Mouse (Mus musculus): Measurements from ENCODE around the gene Gm20458. TPM values are rescaled to one million over a fixed set of nuclear protein-coding genes. Genes with fewer than 3 reads are reported as not detected.

Gm20458 gene
- total RNA-seq, 1 experiment from 2014 or later: not detected

DNA sequence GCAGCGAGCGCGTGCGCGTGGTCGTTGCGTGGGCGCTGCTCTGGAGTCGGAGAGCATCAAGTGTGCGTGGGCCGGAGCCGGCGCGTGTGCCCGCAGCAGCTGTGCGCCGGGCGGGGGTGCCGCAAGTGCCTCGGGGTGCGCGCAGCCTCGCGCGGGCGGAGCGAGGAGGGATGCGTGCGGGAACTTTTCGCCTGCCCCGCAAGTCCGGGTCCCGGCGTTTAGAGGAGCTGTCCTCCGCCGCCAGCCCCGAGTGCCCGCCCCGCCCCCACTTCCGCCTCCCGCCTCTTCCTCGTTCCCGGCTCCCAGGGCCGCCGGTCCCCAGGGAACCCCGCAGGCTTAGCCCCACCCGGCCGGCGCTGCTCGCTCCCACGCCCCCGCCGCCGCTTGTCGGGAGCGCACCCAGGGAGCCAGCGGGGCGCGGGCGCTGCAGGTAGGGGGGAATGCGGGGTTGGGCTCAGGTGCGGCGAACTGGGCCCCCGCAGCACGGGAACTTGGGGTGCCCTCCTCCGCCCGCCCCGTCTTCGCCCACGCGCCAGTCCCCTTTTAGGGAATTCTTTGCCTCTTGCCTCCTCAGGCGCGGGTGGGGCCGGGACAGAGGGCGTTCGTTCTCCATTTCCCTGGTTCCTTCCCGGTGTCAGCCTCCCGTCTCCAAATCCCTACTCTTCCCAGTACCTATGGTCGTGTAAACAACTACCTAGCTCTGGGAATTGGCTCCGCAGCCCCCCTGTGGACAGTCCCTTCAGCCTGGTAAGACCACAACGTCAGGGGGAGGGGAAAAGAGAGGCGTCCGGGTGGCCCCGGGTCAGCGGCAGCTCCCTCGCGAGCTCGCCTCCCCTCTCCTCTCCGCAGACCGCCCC, 25.7 kb downstream of the Gm20458 start:
- no peak for ATAC-seq (replicated peaks; ENCODE audit: insufficient number of reproducible peaks, low FRiP score, low TSS enrichment, poor library complexity, severe bottlenecking)

DNA sequence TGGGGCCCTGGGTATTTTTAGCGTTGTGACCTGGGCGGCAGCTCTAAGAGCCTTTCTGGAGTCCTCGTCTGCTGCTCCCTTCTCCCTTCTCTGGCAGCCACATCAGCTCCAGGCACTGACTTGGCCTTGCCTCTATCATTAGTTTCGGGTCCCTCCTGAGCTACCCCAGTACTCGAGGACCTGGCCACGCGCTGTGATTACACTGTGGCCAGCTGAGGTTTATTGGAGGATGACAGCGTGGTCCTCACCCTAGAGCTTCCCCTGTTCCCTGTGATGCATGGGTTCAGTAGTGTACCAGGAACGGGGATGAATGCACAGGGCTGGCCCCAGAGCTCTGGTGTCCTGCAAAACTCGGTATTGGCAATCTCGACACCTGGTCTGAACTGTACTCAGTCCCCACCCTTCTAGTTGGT, 26.4 kb downstream of the Gm20458 start:
- no peak for ATAC-seq (replicated peaks; ENCODE audit: insufficient number of reproducible peaks, low FRiP score, low TSS enrichment, poor library complexity, severe bottlenecking)

DNA sequence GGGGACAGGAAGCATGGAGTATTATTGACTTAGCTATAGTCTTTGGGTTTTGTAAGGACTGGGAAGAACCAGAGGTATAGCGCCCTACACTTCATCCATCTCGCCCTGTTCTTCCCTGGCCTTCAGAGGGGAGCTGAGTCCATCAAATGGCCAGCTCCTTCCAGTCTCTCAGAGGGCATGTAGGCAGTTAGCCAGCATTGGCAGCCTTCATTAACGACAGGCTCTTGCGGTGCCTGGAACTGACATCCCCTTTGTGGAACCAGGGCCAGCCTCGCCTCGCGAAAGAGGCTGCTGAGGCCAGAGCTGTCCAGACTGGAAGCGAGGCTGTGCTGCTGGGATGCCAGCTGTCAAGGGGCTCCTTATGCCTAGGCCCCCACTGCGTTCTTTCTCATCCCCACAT, 27.0 kb downstream of the Gm20458 start:
- no peak for ATAC-seq (replicated peaks; ENCODE audit: insufficient number of reproducible peaks, low FRiP score, low TSS enrichment, poor library complexity, severe bottlenecking)

DNA sequence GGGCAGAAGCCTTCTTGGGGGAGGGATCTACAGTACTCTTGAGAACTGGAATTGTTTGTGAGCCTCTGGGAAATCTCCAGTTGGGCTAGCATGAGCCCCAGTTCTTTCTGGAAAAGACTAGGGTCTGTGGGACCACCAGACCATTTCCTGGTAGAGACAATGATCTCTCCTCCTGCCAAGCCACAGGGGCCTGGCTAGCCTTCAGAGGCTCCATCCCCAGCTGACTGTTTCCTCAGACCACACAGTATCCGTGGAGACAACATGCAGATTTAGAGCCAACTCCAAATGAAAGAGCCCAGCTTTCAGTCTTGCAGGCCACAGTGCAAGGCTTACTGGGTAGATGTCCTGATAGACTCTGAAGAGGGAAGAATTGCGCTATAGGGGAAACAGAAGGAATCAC, 33.4 kb downstream of the Gm20458 start:
- no peak for ATAC-seq (replicated peaks; ENCODE audit: insufficient number of reproducible peaks, low FRiP score, low TSS enrichment, poor library complexity, severe bottlenecking)

DNA sequence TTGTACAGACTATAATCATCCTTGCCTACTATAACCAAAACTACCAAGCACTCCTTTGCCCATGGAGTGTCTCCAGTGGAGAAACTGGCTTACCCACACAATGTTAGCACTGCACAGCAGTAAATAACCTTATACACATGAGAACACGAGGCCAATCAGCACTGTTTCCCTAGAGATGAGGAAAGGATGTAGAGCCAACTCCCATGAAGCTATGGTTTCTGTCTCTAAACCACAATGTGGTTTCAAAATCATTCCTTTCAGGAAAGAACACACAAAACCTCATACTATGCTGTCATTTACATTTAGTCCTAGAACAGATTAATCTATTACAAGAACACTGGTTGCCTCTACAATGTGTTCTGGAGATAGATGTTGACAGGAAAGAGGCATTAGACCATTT, 35.6 kb downstream of the Gm20458 start:
- ATAC-seq (replicated peaks; ENCODE audit: insufficient number of reproducible peaks, low FRiP score, low TSS enrichment, poor library complexity, severe bottlenecking): no peak

DNA sequence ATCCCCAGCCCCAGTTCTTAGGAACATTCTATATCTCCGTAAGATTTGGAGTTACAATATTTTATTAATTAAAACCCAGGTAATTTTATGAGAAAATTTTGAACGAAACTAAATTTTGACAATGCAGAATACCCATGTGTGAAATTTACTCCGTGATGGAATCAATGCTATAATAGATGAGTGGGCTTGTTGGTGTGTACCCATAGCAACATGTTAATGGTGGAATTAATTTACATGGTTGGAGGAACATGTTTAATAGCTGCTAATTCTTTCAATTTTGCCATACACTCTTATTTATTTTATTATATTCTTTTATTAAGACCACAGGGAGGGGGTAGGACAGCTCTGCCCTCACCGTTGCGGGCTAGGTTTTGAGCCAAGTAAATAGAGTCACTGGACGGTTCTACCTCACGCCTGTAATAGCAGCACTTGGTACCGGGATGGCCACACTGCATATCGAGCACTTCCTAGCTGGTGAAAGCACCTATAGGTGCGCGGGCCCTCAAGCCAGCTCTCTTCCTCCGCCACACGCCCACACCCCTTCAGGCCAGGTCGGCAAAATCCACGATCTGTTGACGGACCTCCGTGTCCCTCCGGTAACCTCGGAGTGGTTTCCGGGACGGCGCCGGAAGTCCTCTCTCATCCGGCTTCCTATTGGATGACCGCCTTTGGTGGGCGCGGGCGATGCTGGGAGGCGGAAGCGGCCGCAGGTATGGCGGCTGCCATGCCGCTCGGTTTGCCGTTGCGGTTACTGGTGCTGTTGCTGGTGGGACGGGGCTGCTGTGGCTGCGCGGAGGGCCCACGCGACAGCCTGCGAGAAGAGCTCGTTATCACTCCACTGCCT, 36.3 kb downstream of the Gm20458 start, which contains the start of gene Pigt:
TSS of gene Pigt (plus strand) at position 674 of the 844 bp plus-strand sequence.
- ATAC-seq (replicated peaks; ENCODE audit: insufficient number of reproducible peaks, low FRiP score, low TSS enrichment, poor library complexity, severe bottlenecking): peak; percentile 98

DNA sequence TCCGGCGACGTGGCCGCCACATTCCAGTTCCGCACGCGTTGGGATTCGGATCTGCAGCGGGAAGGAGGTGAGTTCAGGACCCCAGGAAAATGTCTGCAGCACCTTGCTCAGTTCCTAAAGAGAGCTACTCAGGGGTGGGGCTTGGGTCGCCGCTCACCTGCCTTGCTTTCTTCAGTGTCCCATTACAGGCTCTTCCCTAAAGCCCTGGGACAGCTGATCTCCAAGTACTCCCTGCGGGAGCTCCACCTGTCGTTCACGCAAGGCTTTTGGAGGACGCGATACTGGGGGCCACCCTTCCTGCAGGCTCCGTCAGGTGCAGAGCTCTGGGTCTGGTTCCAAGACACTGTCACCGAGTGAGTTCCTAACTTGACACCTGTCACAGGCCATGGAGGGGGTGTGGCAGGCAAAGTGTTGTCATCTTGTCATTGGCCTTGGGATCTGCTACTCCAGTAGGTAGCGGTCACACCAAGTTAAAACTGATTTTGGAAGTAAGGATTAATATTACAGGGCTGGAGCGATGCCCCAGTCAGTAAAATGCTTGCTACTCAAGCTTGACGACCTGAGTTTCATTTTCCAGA, 37.0 kb downstream of the Gm20458 start:
- no peak for ATAC-seq (replicated peaks; ENCODE audit: insufficient number of reproducible peaks, low FRiP score, low TSS enrichment, poor library complexity, severe bottlenecking)

DNA sequence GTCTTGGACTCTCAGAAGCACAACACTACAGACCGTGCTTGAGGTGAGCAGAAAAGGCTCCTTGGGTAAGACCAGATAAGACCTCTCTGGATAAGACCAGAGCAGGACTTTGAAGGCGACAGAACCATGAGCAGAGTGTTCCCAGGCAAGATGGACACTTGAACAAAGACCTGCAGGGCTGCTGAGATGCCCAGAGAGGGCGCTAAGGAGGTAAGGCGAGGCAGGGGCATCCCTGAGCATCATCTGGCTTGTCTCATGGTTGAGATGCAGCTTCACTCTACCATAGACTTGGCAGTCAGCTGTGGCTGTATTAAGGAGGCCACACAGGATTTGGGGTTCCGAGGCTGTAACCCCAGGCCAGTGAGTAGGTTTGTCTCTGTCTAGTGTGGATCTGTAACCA, 38.5 kb downstream of the Gm20458 start:
- ATAC-seq (replicated peaks; ENCODE audit: insufficient number of reproducible peaks, low FRiP score, low TSS enrichment, poor library complexity, severe bottlenecking): no peak

DNA sequence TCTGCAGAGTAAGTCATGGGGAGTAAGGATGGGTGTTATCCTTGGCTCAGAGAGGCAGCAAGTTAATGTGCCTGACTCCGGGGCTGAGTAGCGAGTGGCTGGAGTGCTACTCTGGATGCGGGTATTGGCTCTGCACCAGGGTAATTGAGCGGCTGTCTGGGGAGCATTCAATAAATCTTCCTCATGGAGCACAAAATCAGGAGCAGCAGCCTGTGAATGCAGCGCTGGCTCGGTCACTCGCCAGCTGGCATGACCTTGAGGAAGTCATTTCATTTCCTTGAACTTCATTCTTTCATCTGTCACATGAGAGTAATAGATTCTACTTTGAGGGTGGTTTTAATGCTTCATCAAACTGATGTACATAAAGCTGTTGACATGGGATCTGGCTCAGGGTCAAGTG, 39.7 kb downstream of the Gm20458 start:
- no peak for ATAC-seq (replicated peaks; ENCODE audit: insufficient number of reproducible peaks, low FRiP score, low TSS enrichment, poor library complexity, severe bottlenecking)

DNA sequence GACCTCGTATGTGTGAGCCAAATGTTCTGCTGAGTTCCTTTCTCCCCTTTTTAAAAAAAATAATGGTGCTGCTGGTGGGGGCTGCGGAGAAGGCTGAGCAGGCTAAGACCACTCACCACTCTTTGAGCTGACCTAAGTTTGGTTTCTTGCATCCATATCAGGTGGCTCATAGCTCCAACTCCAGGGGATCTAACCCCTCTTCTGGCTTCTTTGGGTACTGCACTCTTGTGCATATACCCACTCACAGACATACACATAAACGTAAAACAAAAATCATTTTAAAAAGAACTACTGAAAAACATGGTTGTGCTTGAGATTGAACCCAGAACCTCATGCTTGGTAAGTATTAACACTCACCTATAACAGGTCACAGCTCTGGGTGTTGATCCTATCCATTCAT, 44.2 kb downstream of the Gm20458 start:
- ATAC-seq (replicated peaks; ENCODE audit: insufficient number of reproducible peaks, low FRiP score, low TSS enrichment, poor library complexity, severe bottlenecking): no peak

DNA sequence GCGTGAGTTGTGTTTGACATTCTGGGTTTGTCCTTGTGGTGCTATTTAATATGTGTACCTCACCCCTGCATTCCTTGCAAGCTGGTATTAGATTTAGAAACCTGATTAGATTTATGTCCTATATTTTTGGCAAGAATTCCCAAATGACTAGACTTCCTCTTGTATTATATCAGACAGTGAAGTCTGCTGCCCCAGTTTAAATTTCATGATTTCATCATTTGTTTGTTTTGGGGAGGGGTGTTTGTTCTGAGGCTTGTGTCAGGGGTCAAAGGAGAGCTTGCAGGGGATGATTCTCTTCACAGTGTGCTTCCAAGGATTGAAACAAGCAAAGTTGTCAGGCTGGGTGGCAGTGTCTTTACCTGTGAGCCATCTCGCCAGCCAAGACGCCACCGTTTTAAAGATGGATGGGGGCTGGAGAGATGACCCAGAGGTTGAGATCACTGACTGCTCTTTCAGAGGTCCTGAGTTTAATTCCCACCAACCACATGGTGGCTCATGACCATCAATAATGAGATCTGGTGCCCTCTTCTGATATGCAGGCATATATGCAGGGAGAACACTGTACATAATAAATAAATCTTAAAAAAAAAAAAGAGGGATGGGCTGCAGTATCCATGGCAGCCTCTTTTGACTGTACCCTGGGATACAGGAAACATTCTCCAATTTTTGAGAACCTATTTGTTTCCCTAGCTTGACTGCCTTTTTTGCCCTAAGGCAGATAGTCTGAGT, 45.0 kb downstream of the Gm20458 start:
- no peak for ATAC-seq (replicated peaks; ENCODE audit: insufficient number of reproducible peaks, low FRiP score, low TSS enrichment, poor library complexity, severe bottlenecking)

DNA sequence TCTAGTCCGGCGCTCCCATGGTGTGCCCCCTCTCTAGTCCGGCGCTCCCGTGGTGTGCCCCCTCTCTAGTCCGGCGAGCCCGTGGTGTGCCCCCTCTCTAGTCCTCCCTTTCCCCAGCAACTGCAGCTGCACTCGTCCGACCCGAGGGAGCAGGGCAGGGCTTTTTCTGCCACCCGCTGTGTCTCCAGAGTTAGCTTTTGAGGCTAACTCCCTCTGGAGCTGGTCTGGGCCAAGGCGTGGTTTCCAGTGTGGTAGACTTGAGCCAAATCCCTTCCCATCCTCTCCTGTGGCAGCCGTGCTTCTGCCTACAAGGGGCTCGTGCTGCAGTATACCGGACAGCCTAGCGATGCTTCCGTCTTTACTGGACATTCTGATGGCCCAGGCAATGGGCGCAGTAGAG, 47.0 kb downstream of the Gm20458 start:
- ATAC-seq (replicated peaks; ENCODE audit: insufficient number of reproducible peaks, low FRiP score, low TSS enrichment, poor library complexity, severe bottlenecking): no peak

DNA sequence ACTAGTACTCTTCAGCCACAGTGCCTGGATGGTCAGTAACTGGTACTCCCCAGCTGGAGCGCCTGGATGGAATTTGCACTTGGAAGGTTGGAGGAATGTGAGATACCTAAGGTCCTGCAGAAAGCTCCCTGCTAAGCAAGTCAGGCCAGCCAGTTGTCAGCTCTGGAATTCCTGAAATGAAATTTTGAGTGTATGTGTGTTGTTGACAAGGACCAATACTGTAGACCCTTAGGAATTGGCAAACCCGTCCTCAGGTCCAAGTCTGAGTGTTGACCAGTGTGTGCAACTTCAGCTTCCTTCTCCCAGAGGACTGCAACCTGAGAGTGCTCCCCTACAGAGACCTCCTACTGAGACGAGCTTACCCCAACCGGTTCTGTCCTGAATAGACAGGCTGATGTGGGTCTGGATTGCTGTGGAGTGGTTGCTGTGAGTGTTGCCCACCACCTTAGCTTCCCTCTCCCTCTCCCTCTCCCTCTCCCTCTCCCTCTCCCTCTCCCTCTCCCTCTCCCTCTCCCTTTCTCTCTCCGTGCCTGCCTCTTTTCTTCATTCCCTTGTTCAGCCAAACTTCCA, 49.9 kb downstream of the Gm20458 start:
- no peak for ATAC-seq (replicated peaks; ENCODE audit: insufficient number of reproducible peaks, low FRiP score, low TSS enrichment, poor library complexity, severe bottlenecking)

DNA sequence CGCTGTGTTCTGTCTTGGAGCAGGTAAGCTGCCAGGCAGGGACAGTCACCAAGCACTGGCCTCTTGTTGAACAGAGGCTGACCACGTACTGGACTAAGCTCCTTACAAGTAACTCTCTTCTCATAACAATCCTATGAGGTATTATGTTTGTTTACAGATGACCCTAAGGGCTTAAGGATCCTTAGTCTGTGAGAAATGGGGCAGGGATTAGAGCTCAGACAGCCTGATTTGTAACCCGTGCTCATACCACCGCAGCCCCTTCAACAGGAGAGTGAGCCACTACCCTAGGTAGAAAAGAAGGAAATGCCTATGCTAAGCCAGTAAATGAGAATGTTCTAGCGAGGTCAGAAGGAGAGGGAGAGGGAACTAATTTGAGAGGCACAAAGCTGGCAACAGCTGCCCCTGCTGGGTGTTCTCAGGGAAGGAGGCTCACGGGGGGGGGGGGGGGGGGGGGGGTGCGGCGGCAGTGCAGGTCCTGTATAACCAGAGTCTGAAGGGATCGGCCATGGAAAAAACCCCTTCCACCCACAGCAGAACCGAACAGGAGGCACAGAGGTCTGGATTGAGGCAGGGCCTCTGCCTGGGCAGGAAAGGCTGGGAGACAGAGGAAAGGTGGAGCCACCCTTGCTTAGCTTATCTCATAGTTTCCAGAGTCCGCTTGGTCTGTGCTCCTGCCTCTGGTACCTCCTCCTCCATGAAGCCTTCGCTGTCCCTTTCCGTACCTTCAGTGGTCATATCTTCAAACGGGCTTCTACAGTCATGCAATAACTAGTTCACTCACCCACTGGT, 51.5 kb downstream of the Gm20458 start:
- no peak for ATAC-seq (replicated peaks; ENCODE audit: insufficient number of reproducible peaks, low FRiP score, low TSS enrichment, poor library complexity, severe bottlenecking)

DNA sequence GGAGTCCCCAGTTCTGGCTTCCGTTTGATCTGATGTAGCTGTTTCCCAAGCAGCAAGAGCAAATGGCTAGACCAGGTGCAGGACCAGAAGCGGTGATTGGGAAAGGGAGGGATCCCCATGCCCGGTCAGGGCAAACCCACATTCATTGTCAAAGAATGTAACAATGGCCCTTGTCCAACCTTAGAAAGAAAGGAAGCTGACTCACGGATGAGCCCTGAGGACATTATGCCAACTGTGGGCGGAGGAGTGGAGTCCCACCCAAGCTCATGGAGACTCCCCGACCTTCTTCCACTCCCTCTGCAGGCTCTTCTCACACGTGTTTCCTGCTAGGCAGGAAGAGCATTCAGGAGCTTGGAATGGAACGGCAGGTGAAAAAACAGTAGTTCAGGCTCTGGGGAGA, 52.6 kb downstream of the Gm20458 start:
- ATAC-seq (replicated peaks; ENCODE audit: insufficient number of reproducible peaks, low FRiP score, low TSS enrichment, poor library complexity, severe bottlenecking): no peak

DNA sequence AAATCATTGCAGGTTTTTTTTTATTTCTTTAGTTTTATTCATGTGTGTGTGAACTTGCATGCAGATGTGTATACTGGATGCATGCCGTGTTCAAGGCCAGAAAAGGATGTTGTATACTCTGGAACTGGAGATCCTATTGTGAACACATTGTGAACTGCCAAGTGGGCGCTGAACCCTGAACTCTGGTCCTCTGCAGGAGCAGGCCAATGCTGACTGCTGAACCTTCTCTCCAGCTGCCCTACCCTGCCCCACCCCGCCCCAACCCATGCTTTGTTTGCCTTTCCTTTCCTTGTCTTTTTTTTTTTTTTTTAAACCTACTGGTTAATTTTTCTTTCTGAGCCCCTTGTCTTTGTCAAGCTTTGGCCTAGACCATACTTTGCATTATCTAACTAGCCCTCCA, 54.1 kb downstream of the Gm20458 start:
- ATAC-seq (replicated peaks; ENCODE audit: insufficient number of reproducible peaks, low FRiP score, low TSS enrichment, poor library complexity, severe bottlenecking): no peak

DNA sequence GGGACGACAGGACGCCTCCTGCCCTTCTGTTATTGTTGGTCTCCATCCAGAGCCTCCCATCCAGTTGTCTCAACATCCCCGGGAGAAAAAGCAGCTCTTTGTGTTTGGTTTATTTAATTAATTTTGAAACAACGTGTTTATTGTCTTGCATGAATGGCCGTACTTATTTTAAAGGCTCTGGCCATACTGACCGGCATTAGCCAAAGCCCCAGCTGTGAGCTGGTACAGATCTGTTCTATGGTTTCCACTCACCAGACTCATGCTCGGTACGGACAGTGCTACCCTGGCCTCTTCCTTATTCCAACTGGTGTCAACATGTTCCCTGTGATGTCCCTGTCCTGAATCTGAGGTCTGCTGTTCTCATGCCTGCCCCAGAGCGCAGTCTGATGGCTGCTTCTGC, 55.1 kb downstream of the Gm20458 start:
- no peak for ATAC-seq (replicated peaks; ENCODE audit: insufficient number of reproducible peaks, low FRiP score, low TSS enrichment, poor library complexity, severe bottlenecking)

DNA sequence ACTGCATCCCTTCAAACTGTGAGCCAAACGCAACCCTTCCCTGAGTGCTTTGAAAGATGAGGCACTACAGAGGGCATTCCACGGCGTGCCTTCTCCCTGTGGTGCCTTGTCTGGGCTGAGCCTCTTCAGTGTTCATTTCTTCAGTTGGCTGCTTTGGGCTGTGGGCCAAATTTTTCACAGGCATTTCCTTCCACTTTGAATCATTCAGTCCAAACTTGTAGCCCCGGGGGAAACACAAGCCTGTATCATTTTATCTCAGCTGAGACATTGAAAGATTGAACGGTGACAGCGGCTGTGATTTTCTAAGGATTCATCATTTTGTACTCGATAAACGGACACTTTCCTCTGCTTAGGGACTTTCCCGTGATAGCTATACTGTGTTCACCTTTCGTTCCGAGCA, 55.8 kb downstream of the Gm20458 start:
- ATAC-seq (replicated peaks; ENCODE audit: insufficient number of reproducible peaks, low FRiP score, low TSS enrichment, poor library complexity, severe bottlenecking): no peak

All from monocyte, adult 5-6 weeks (primary cell).